Mouse (Mus musculus): ENCODE measurements at regions not wholly inside any gene's neighbourhood (a gene's known extent, or its start where the extent isn't known, plus 50 kb on each side); places are given as distances from the start of the nearest gene placed in this dataset.

DNA sequence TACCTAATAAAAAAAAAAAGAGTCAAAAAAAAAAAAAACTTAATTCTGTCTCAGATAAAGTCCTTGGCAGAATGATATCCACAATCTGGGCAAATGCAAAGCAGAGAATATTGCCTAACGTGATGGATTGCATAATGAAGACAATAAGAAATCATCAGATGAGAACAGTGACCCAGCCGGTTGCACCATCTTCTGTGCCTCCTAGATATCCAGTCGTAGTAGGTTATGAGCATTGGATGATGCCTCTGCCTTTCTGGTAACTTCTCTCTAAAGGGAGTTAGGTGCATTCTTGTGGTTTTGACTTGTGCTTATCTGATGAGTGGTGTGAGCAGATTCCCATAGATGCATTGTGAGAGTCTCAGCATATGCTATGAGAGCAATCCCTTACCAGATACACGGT, 71.6 kb upstream of the F13a1 start:
- 91% methylated on average over 4 of the region's 4 CpGs for WGBS
- ATAC-seq (ENCODE audit: insufficient read depth): no peak
- TF ChIP-seq CTCF (IDR thresholded peaks at IDR 0.05; ENCODE audit: low read depth): no peak
- no peaks in the 10 kb centered on the region for H3K9me3 ChIP-seq (ENCODE audit: low read depth, low read length)
- no peak overlapping the region for H3K4me2 ChIP-seq
- H3K36me3 ChIP-seq (ENCODE audit: insufficient read depth): no peaks in the 10 kb centered on the region
- DNase-seq: no peak
- H3K4me1 ChIP-seq (ENCODE audit: insufficient read depth): no peaks in the 10 kb centered on the region
- no peaks in the 10 kb centered on the region for H3K27me3 ChIP-seq (ENCODE audit: insufficient read depth, low read length)
- no peak overlapping the region for H3K27ac ChIP-seq (ENCODE audit: low read depth)
- no peak overlapping the region for H3K9ac ChIP-seq
- H3K4me3 ChIP-seq (ENCODE audit: low read depth, low read length): no peak overlapping the region

DNA sequence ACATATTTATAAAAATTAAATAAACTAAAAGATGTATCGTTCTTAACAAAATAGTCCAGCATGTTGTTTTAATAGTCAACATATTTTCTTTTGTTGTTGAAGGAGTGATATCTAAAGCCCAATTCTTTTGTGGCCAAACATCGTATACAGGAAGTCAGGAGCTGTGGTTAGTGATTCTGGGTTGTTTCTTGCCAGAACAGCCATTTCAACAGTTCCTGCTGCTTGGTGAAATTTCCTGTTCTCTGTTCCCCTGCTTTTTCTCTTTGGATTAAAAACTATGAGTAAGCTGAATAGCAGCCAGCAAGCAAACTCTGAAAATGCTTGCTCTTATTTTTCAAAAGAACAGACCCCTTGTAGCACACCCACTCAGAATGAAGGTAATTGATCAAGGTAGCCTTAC, 70.2 kb upstream of the F13a1 start:
- no peaks in the 10 kb centered on the region for H3K4me1 ChIP-seq (ENCODE audit: insufficient read depth)
- 56% methylated on average over 2 of the region's 2 CpGs for WGBS
- no peaks in the 10 kb centered on the region for H3K9me3 ChIP-seq (ENCODE audit: low read depth, low read length)
- ATAC-seq (ENCODE audit: insufficient read depth) (no peak), DNase-seq (no peak)
- H3K27ac ChIP-seq (ENCODE audit: low read depth): no peak overlapping the region
- TF ChIP-seq CTCF (IDR thresholded peaks at IDR 0.05; ENCODE audit: low read depth): no peak
- no peak overlapping the region for H3K9ac ChIP-seq
- H3K36me3 ChIP-seq (ENCODE audit: insufficient read depth): no peaks in the 10 kb centered on the region
- H3K27me3 ChIP-seq (ENCODE audit: insufficient read depth, low read length): no peaks in the 10 kb centered on the region
- no peak overlapping the region for H3K4me3 ChIP-seq (ENCODE audit: low read depth, low read length)
- H3K4me2 ChIP-seq: no peak overlapping the region

DNA sequence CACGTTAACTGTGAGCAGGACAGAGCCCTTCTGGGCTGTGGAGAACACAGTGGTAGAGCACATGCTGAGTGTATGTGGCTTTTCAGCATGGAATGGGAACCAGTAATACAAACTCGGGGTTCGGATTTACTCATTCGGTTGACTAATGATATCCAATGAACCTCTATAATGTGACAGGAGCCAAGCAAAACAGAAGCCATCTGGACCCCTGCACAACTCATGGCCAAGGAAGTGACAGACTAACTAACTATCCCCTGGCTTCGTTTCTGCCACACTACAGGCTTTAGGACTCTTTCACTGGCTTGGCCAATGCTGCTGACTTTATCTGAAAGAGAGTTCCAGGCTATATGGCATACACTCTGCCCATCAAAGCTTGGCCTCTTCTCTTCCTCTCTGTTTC, 64.3 kb upstream of the F13a1 start:
- WGBS: 64% methylated on average over 5 of the region's 5 CpGs
- Histone ChIP-seq H3K9ac (no peak overlapping the region), H3K27ac (ENCODE audit: low read depth) (no peak overlapping the region), H3K36me3 (ENCODE audit: insufficient read depth) (no peaks in the 10 kb centered on the region), H3K27me3 (ENCODE audit: insufficient read depth, low read length) (no peaks in the 10 kb centered on the region), H3K9me3 (ENCODE audit: low read depth, low read length) (no peaks in the 10 kb centered on the region), H3K4me2 (no peak overlapping the region), H3K4me1 (ENCODE audit: insufficient read depth) (no peaks in the 10 kb centered on the region), H3K4me3 (ENCODE audit: low read depth, low read length) (no peak overlapping the region)
- no peak for ATAC-seq (ENCODE audit: insufficient read depth)
- no peak for TF ChIP-seq CTCF (IDR thresholded peaks at IDR 0.05; ENCODE audit: low read depth)
- DNase-seq: no peak

DNA sequence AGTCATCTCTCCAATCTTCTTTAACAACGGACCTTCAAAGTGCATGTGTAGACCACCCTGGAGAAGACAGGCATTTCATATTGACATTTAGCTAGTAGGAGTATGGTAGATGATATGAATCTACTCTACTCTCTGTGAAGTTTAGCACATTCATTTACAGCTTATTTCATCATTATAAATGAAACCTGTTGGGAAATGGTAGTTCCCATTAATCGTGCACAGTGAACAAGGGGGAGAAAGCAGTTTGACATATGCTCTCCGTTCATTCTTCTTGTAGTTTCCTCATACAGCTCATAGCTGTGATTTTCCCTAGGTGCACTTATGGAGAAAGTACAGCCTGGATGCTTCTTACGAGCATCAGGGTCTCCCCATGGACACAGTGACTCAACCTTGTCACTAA, 61.7 kb upstream of the F13a1 start:
- H3K4me2 ChIP-seq: no peak overlapping the region
- ATAC-seq (ENCODE audit: insufficient read depth) (no peak), DNase-seq (no peak)
- no peaks in the 10 kb centered on the region for H3K36me3 ChIP-seq (ENCODE audit: insufficient read depth)
- no peak overlapping the region for H3K4me3 ChIP-seq (ENCODE audit: low read depth, low read length)
- H3K4me1 ChIP-seq (ENCODE audit: insufficient read depth): no peaks in the 10 kb centered on the region
- no peak overlapping the region for H3K9ac ChIP-seq
- no peaks in the 10 kb centered on the region for H3K9me3 ChIP-seq (ENCODE audit: low read depth, low read length)
- no peaks in the 10 kb centered on the region for H3K27me3 ChIP-seq (ENCODE audit: insufficient read depth, low read length)
- WGBS: 84% methylated on average over 4 of the region's 4 CpGs
- no peak for TF ChIP-seq CTCF (IDR thresholded peaks at IDR 0.05; ENCODE audit: low read depth)
- H3K27ac ChIP-seq (ENCODE audit: low read depth): no peak overlapping the region

DNA sequence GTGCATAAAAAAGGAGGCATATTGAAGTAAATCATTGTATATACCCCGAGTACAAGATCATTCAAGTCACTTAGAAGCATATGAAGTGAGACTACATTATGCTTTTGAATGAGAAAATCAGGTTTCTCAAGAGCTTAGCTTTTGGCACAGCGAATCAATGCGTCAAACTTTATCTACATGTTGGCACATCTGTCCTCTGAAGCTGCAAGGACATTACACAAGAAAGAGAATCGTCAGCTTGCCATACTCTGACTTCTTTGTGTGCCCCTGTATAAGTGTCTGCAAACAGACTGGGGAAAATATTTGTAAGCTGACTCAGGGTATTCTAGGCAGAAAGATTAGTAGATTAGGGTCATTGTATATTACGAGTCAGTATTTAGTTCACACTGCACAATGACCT, 57.7 kb upstream of the F13a1 start:
- ATAC-seq (ENCODE audit: insufficient read depth): no peak
- WGBS: 54% methylated on average over 5 of the region's 5 CpGs
- no peak for TF ChIP-seq CTCF (IDR thresholded peaks at IDR 0.05; ENCODE audit: low read depth)

DNA sequence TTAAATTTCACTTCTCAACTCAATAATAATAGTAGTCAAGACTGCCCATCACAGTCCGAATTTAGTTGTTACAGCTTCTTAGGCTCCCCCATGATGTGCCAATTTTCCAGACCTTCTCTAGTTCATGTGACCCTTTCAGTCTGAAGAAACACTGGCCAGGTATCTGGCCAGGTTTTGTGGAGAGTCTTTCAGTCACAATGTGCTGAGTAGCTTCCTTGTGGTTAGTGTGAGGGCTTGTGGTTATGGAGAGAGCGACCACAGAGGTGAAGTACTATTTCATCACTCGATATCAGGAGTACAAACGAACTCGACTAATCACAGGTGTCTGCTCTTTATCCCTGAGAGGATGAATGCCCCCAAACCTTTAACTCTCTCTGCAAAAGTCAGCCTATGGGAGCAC, 56.0 kb upstream of the F13a1 start:
- no peaks in the 10 kb centered on the region for H3K27me3 ChIP-seq (ENCODE audit: insufficient read depth, low read length)
- DNase-seq: no peak

More for the DNA sequence above, 57.7 kb upstream of the F13a1 start:
- Histone ChIP-seq H3K27ac (ENCODE audit: low read depth) (no peak overlapping the region), H3K4me1 (ENCODE audit: insufficient read depth) (no peaks in the 10 kb centered on the region), H3K4me2 (no peak overlapping the region), H3K9ac (no peak overlapping the region), H3K4me3 (ENCODE audit: low read depth, low read length) (no peak overlapping the region), H3K36me3 (ENCODE audit: insufficient read depth) (no peaks in the 10 kb centered on the region), H3K9me3 (ENCODE audit: low read depth, low read length) (no peaks in the 10 kb centered on the region), H3K27me3 (ENCODE audit: insufficient read depth, low read length) (no peaks in the 10 kb centered on the region)
- no peak for DNase-seq

DNA sequence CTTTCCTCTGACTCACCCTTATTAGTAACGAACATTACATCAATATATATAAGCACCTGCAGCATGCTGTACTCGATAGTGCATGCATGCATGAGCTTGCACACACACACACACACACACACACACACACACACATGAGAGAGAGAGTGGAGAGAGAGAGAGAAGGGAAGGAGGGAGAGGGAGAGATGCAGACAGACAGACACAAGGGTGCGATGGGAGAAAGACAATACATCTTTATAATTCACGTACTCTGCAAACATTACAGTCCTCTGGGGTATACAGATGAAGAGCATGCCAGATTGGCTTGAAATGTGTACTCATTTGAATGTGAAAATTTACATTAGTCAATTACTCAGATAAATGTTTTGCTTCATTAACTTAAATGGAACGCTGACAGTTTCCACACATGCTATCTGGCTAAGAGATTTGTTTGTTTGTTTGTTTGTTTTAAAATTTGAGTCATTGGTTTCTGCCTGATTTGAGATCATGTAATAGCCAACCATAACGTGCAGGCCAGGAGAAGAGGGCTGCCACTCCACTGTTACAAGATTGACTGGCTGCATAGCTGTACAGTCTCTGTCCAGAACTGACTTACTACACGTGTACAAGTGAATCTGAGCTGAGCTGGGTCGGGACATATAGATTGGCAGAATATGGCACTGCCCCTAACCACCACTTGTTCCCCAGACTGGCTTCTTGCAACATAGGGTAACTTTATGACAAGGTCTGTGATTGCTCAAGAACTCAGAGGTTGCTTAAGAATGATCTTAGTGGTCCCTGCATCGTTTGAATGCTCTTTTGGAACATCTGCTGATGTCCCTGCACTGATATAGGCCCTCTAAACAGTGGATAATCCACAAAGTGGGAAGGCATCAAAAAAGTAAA, 54.6 kb upstream of the F13a1 start:
- TF ChIP-seq CTCF (IDR thresholded peaks at IDR 0.05; ENCODE audit: low read depth): no peak
- H3K4me1 ChIP-seq (ENCODE audit: insufficient read depth): no peaks in the 10 kb centered on the region
- WGBS: 68% methylated on average over 9 of the region's 9 CpGs
- ATAC-seq (ENCODE audit: insufficient read depth) (no peak), DNase-seq (no peak)
- no peak overlapping the region for H3K4me3 ChIP-seq (ENCODE audit: low read depth, low read length)
- H3K9me3 ChIP-seq (ENCODE audit: low read depth, low read length): no peaks in the 10 kb centered on the region
- no peak overlapping the region for H3K27ac ChIP-seq (ENCODE audit: low read depth)
- no peak overlapping the region for H3K9ac ChIP-seq
- no peaks in the 10 kb centered on the region for H3K36me3 ChIP-seq (ENCODE audit: insufficient read depth)
- H3K27me3 ChIP-seq (ENCODE audit: insufficient read depth, low read length): no peaks in the 10 kb centered on the region
- no peak overlapping the region for H3K4me2 ChIP-seq

More for the DNA sequence above, 56.0 kb upstream of the F13a1 start:
- Histone ChIP-seq H3K9ac (no peak overlapping the region), H3K9me3 (ENCODE audit: low read depth, low read length) (no peaks in the 10 kb centered on the region), H3K4me2 (no peak overlapping the region), H3K4me3 (ENCODE audit: low read depth, low read length) (no peak overlapping the region), H3K27ac (ENCODE audit: low read depth) (no peak overlapping the region), H3K36me3 (ENCODE audit: insufficient read depth) (no peaks in the 10 kb centered on the region), H3K4me1 (ENCODE audit: insufficient read depth) (no peaks in the 10 kb centered on the region)
- TF ChIP-seq CTCF (IDR thresholded peaks at IDR 0.05; ENCODE audit: low read depth): no peak
- WGBS: 78% methylated on average over 5 of the region's 5 CpGs
- no peak for ATAC-seq (ENCODE audit: insufficient read depth)
